Mouse (Mus musculus) liver, embryonic 15.5 days (tissue): ENCODE measurements at regions not wholly inside any gene's neighbourhood (a gene's known extent, or its start where the extent isn't known, plus 50 kb on each side); places are given as distances from the start of the nearest gene placed in this dataset.

ENCODE experiments used
- ATAC-seq: fragments of 200-750 bp; cut with Nextera tagmentation; 2 replicates; pipeline ENCODE4 v1.8.0; 2017; ENCODE audit warnings: moderate number of reproducible peaks, mild to moderate bottlenecking, moderate library complexity; ENCODE audit not compliant: insufficient read depth
- H3K27ac ChIP-seq: fragments of 300-500 bp; sonication (generic); replicated peaks from 2 replicates; pipeline ENCODE4 v1.5.1; 2015; ENCODE audit warnings: mild to moderate bottlenecking, inconsistent platforms
- H3K27me3 ChIP-seq: fragments of 300-500 bp; sonication (generic); 2 replicates; pipeline ENCODE4 v1.6.1; 2015; ENCODE audit warnings: mild to moderate bottlenecking, inconsistent platforms
- H3K36me3 ChIP-seq: fragments of 300-500 bp; sonication (generic); replicated peaks from 2 replicates; pipeline ENCODE4 v1.6.1; 2015; ENCODE audit warnings: moderate library complexity, mild to moderate bottlenecking, inconsistent platforms
- H3K4me1 ChIP-seq: fragments of 300-500 bp; sonication (generic); replicated peaks from 2 replicates; pipeline ENCODE4 v1.6.1; 2015; ENCODE audit warnings: inconsistent platforms
- H3K4me2 ChIP-seq: fragments of 300-500 bp; sonication (generic); 2 replicates; pipeline ENCODE4 v1.6.1; 2015; ENCODE audit warnings: moderate library complexity, mild to moderate bottlenecking, inconsistent platforms
- H3K4me3 ChIP-seq: fragments of 300-500 bp; sonication (generic); replicated peaks from 2 replicates; pipeline ENCODE4 v1.5.1; 2015; ENCODE audit warnings: mild to moderate bottlenecking, inconsistent platforms
- H3K9ac ChIP-seq: fragments of 300-500 bp; sonication (generic); 2 replicates; pipeline ENCODE4 v1.6.1; 2015; ENCODE audit warnings: moderate library complexity, mild to moderate bottlenecking, inconsistent platforms
- H3K9me3 ChIP-seq: fragments of 300-500 bp; sonication (generic); replicated peaks from 2 replicates; pipeline ENCODE4 v1.6.1; 2016; ENCODE audit warnings: inconsistent platforms
- WGBS: fragments of 180-500 bp; shearing (Covaris S2); methylation state at CpG from one replicate; pipeline ENCODE4 v1.1.7; 2015; ENCODE audit warnings: mixed read lengths; ENCODE audit not compliant: insufficient replicate concordance; 5-methylcytosine and 5-hydroxymethylcytosine counted together

DNA sequence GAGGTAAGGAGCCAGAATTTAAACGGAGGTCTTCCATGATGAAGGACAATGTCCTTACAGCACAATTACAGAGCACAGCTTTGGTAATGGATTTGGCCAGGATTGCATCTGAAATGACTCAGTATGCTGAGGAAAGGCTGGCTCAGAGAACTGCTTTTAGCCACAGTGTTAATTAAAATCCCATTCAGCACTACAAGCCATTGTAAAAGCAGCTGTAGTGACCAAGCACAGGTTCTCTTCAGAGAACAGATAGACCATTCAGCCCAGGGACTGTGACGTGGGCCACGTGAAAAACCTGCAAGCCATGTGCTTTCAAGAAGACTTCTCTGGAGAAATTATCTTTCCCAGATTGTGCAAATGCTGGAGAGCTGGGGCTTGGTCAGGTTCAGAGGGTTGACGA, 979.7 kb downstream of the Slc22a22 start:
- H3K9ac ChIP-seq: no peak overlapping the region
- no peaks in the 10 kb centered on the region for H3K9me3 ChIP-seq
- no peaks in the 10 kb centered on the region for H3K36me3 ChIP-seq
- no peaks in the 10 kb centered on the region for H3K4me1 ChIP-seq
- no peak overlapping the region for H3K4me2 ChIP-seq
- H3K27ac ChIP-seq: no peak overlapping the region
- no peak overlapping the region for H3K4me3 ChIP-seq
- H3K27me3 ChIP-seq: no peaks in the 10 kb centered on the region
- 55% methylated on average over 4 of the region's 4 CpGs for WGBS
- ATAC-seq: no peak

DNA sequence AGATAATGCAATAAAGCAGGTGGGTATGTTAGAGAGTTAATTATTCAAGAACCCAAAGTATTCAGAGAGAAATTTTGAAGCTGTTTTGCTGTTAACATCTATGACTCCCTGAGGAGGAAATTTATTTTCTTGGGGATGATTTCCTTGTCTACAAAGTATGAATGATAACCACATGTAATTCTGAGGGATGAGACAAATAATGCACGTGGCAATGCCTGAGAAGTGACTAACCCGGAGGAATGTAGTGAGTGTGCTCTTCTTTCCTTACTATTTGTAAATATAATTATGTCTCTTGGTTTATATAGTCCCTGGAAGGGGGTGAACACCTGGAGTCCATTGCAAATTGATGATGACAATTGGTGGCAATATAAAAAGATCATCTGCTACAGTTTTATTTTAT, 981.1 kb downstream of the Slc22a22 start:
- Histone ChIP-seq H3K4me3 (no peak overlapping the region), H3K4me1 (no peaks in the 10 kb centered on the region), H3K36me3 (no peaks in the 10 kb centered on the region), H3K27me3 (no peaks in the 10 kb centered on the region), H3K27ac (no peak overlapping the region), H3K9ac (no peak overlapping the region), H3K9me3 (no peaks in the 10 kb centered on the region), H3K4me2 (no peak overlapping the region)
- WGBS: 64% methylated on average over 2 of the region's 2 CpGs
- ATAC-seq: no peak

DNA sequence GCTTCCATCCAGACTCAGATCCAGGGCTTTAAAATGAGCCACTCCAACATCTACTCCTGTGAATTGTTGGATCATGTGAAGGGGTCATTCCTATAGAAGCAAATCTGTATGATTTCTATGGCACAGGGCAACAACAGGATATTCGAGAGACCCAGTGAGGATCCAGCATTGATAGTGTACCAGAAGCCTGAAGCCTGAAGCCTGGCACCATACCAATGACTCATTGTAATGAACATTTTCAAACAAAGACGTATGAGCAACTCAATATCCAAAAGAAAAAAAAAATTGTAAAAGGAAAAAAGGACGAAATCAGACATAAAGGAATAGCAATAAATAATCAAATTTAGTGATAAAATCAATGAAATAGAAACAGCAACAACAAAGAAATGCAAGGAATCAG, 991.5 kb downstream of the Slc22a22 start:
- Histone ChIP-seq H3K4me2 (no peak overlapping the region), H3K27ac (no peak overlapping the region), H3K9ac (no peak overlapping the region), H3K27me3 (no peaks in the 10 kb centered on the region), H3K4me3 (no peak overlapping the region), H3K4me1 (no peaks in the 10 kb centered on the region), H3K36me3 (no peaks in the 10 kb centered on the region), H3K9me3 (no peaks in the 10 kb centered on the region)
- WGBS: 48% methylated on average over 3 of the region's 3 CpGs
- ATAC-seq: no peak

DNA sequence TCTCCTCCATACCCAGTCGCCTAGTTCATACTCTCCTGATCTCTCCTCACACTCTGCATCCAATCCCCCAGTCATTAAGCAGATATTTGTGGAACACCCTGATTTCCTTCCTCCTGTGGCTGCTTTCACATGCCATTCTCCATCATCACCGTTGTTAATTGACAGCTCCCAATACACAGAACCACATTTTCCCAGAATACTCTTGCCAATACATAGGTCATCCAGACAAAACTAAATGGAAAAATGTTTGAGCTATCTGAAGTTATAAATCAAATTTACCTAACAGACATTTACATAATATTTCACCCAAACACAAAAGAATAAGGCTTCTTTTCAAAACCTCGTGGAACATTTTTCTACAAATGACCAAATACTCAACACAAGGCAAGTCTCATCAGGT, 992.7 kb downstream of the Slc22a22 start:
- WGBS: 46% methylated on average over 3 of the region's 3 CpGs
- ATAC-seq: no peak
- no peaks in the 10 kb centered on the region for H3K9me3 ChIP-seq
- H3K36me3 ChIP-seq: no peaks in the 10 kb centered on the region
- H3K9ac ChIP-seq: no peak overlapping the region
- no peaks in the 10 kb centered on the region for H3K4me1 ChIP-seq
- H3K27ac ChIP-seq: no peak overlapping the region
- no peak overlapping the region for H3K4me3 ChIP-seq
- H3K27me3 ChIP-seq: no peaks in the 10 kb centered on the region
- no peak overlapping the region for H3K4me2 ChIP-seq

DNA sequence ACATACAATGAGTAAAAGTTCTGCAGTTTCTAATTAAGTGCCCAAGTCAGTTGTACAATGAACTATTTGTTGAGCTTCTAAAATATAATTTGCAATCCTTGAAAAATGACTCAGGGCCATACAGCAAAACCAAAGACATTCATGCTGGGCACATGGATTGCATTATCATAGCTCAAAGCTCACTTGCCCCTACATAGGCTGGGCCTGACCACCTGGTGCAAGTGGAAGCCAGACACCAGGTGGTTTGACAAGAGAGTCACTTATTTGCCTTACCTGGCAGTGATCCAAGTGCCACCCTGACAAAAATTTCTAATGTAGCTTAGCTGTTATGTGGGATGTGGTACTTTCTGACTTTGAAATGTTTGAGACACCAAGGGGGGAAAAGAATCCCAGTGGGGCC, 997.7 kb downstream of the Slc22a22 start:
- Histone ChIP-seq H3K9me3 (no peaks in the 10 kb centered on the region), H3K27me3 (no peaks in the 10 kb centered on the region), H3K4me2 (no peak overlapping the region), H3K4me3 (no peak overlapping the region), H3K4me1 (no peaks in the 10 kb centered on the region), H3K36me3 (no peaks in the 10 kb centered on the region), H3K9ac (no peak overlapping the region), H3K27ac (no peak overlapping the region)
- no peak for ATAC-seq

DNA sequence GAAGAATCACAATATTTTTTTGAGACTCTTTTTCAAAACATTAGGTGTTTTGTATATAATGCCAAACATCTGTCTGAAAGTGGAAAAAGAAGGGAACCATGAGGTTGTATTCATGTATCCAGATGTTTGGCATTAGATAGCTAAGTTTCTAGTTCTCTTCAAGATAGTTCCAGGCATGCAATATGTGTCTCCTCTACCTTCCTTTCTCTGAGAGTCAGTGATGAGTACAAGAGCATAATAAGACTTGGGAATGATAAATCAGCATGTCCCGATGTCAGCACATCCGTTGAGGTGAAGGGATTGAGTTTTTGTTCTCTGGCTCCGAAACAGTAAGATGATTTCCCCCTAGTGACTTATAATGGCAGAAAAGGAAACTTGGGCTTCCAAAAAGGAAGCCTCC, 998.4 kb downstream of the Slc22a22 start:
- H3K9ac ChIP-seq: no peak overlapping the region
- no peaks in the 10 kb centered on the region for H3K9me3 ChIP-seq
- 24% methylated on average over 3 of the region's 3 CpGs for WGBS
- H3K27me3 ChIP-seq: no peaks in the 10 kb centered on the region
- no peaks in the 10 kb centered on the region for H3K4me1 ChIP-seq
- no peak overlapping the region for H3K27ac ChIP-seq
- no peak overlapping the region for H3K4me2 ChIP-seq
- ATAC-seq: no peak
- no peaks in the 10 kb centered on the region for H3K36me3 ChIP-seq
- no peak overlapping the region for H3K4me3 ChIP-seq

DNA sequence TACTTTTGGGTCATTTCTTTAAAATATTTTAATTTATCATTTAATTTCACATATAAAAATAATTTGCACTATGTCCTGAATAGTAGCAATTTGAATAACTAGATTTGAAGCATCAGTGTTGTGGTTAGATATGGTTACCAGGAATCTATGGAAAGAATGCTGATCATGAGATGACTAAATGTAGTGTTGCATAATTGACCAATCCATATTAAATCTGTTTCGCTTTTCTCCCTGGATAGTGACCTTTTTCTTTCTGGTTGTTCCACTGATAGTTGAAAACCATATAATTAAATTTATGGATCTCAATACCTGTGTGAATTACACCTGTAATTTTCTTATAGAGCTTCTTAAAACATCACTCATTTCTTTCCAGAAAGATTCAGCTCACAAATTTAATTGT, 1003.7 kb downstream of the Slc22a22 start:
- H3K4me2 ChIP-seq: no peak overlapping the region
- 70% methylated on average over 1 of the region's 1 CpGs for WGBS
- H3K9ac ChIP-seq: no peak overlapping the region

DNA sequence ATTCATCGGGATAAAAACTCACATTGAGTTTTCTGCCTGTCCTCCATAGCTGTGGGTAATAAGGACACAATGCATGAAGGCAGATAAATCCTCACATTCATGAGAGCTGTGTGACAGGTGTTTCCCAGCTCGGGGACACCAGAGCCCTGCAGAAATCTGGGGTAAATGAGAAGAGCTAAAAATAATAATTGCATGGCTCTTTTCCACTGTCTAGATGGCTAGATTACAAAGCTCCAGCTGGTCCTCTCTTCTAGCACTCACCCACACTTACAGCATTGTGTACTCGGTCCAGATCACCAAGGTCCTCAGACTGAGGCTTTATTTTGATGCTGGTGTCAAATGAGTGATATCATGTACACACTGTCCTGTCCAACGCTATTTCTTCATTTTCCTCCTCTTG, 1025.5 kb downstream of the Slc22a22 start:
- Histone ChIP-seq H3K27me3 (no peaks in the 10 kb centered on the region), H3K9me3 (no peaks in the 10 kb centered on the region), H3K27ac (no peak overlapping the region), H3K4me1 (no peaks in the 10 kb centered on the region), H3K9ac (no peak overlapping the region), H3K4me2 (no peak overlapping the region), H3K36me3 (no peaks in the 10 kb centered on the region), H3K4me3 (no peak overlapping the region)
- WGBS: 46% methylated on average over 4 of the region's 4 CpGs
- no peak for ATAC-seq

More for the DNA sequence above, 1003.7 kb downstream of the Slc22a22 start:
- ATAC-seq: no peak
- Histone ChIP-seq H3K27ac (no peak overlapping the region), H3K4me1 (no peaks in the 10 kb centered on the region), H3K9me3 (no peaks in the 10 kb centered on the region), H3K4me3 (no peak overlapping the region), H3K27me3 (no peaks in the 10 kb centered on the region), H3K36me3 (no peaks in the 10 kb centered on the region)

DNA sequence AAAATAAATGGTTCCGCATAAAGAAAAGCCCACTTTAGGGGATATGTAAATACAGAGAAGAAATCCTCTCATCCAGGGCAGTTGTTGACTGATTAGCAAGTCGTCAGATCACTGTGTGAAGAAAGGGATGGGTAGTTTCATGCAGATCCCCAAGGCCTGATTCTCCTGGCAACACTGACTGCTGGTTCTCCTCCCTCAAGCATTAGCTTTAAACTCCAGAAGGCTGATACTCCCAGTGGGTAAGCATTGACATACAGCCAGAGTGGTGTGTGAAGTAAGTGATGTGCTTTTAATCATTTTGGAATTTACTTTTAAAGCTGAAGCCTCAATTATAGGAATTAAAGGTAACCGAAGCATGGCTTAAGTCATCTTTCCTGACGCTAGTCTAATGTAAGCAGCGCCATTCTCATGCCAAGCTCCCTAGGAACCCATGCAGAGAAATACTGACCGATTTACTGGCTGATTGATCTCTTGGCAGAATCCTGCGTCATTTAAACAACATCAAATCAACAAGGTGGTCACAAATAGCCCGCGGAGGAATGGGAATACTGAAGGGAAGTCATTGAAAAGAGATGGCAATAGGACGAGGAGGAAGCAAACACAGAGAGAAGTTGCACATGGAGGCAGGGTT, 1029.3 kb downstream of the Slc22a22 start:
- 57% methylated on average over 10 of the region's 10 CpGs for WGBS
- Histone ChIP-seq H3K36me3 (no peaks in the 10 kb centered on the region), H3K27me3 (no peaks in the 10 kb centered on the region), H3K4me2 (no peak overlapping the region), H3K27ac (no peak overlapping the region), H3K4me1 (no peaks in the 10 kb centered on the region), H3K4me3 (no peak overlapping the region), H3K9ac (no peak overlapping the region), H3K9me3 (no peaks in the 10 kb centered on the region)
- no peak for ATAC-seq

DNA sequence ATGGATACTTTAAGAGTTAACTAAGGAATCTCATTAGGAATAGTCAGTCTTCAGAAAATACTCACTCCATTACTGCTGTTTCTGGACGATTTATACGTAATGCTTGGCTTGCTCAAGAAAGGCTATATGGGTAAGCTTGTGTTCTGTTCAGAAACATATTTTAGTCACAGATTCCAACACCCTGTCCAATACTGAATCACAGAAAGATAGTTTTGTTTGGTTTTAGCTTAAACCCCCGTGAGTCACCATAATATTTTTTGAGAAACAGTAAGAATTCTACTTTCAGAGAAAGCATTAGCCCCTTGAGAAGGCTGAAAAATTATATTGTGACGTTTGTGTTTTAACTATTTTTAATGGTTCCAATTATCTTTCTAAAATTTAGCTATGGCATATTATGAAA, 1037.3 kb downstream of the Slc22a22 start:
- WGBS: 55% methylated on average over 4 of the region's 4 CpGs
- H3K4me1 ChIP-seq: no peaks in the 10 kb centered on the region
- ATAC-seq: no peak
- H3K4me3 ChIP-seq: no peak overlapping the region
- no peak overlapping the region for H3K9ac ChIP-seq
- H3K27me3 ChIP-seq: no peaks in the 10 kb centered on the region
- no peaks in the 10 kb centered on the region for H3K36me3 ChIP-seq
- no peaks in the 10 kb centered on the region for H3K9me3 ChIP-seq
- no peak overlapping the region for H3K27ac ChIP-seq
- H3K4me2 ChIP-seq: no peak overlapping the region

DNA sequence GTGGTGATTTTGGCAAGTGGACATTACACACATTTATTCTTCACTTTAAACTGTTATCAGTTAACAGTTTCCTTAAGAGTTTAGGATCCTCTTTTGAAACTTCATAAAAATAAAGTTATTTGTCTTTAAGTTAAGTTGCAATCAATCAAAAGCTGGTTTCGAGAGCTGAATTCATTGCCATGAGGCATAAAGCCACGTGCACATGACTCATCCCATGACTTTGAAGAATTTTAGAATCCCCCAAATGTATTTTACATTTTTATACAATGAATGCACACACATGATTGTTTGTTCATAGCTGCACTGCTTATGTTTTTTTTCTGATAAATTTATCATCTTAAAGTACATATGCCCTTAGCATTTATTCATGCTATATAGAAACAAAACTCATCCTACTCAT, 1039.1 kb downstream of the Slc22a22 start:
- no peak overlapping the region for H3K9ac ChIP-seq
- H3K27ac ChIP-seq: no peak overlapping the region
- WGBS: 49% methylated on average over 2 of the region's 2 CpGs
- H3K4me2 ChIP-seq: no peak overlapping the region
- H3K9me3 ChIP-seq: no peaks in the 10 kb centered on the region
- ATAC-seq: no peak
- no peaks in the 10 kb centered on the region for H3K4me1 ChIP-seq
- no peaks in the 10 kb centered on the region for H3K27me3 ChIP-seq
- H3K36me3 ChIP-seq: no peaks in the 10 kb centered on the region
- no peak overlapping the region for H3K4me3 ChIP-seq

DNA sequence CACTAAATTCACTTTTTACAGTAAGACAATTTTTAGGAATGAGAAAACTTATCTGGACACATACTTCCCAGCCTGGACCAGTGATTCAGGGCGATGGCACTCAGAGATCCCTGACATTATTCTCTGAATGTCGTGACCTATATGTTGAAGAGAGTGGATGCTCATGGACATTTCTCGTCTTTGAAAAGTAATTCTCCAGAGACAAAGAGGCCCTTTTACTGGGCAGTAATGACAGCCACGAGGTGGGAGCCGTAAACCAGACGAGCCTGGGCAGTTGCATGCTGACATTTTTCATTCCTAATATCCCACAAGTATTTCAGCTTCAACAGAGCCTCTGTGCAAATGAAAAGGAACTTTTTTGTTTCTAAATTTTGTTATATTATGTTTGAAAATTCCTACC, 1041.3 kb downstream of the Slc22a22 start:
- 53% methylated on average over 6 of the region's 6 CpGs for WGBS
- Histone ChIP-seq H3K9ac (no peak overlapping the region), H3K4me1 (no peaks in the 10 kb centered on the region), H3K27ac (no peak overlapping the region), H3K27me3 (no peaks in the 10 kb centered on the region), H3K36me3 (no peaks in the 10 kb centered on the region), H3K9me3 (no peaks in the 10 kb centered on the region), H3K4me3 (no peak overlapping the region), H3K4me2 (no peak overlapping the region)
- ATAC-seq: no peak
